Mouse (Mus musculus) kidney, postnatal 36 days (tissue): ENCODE measurements around the gene D330020A13Rik.
A peak's percentile ranks its signal among the peaks of the same experiment; 100 is the strongest.

Source experiments
- DNase-seq, 2 experiments: peaks; one replicate each; pipeline ENCODE4 v3.0.0; 2021 to 2022; ENCODE audit warnings: mixed read lengths in 2 of 2

Gene D330020A13Rik

DNA sequence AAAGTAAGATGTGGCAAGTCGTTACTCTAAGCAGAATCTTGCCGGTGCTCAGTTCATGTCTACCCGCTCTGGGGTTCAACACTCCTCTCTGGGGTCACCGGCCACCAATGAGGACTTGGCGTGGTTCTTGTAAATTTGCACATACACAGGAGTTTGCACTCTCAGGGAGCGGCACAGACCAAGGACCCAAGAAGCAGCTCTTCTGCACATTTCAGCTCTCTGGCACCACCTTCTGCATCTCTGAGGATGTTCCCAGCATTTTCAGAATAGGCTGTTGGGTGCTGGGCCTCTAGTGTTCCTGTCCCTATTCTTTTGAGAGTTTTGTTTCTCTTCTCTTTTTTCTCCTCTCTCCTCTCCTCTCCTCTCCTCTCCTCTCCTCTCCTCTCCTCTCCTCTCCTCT lies 7.0 kb downstream of the D330020A13Rik start:
- peak; percentile 62 to 75 for DNase-seq

DNA sequence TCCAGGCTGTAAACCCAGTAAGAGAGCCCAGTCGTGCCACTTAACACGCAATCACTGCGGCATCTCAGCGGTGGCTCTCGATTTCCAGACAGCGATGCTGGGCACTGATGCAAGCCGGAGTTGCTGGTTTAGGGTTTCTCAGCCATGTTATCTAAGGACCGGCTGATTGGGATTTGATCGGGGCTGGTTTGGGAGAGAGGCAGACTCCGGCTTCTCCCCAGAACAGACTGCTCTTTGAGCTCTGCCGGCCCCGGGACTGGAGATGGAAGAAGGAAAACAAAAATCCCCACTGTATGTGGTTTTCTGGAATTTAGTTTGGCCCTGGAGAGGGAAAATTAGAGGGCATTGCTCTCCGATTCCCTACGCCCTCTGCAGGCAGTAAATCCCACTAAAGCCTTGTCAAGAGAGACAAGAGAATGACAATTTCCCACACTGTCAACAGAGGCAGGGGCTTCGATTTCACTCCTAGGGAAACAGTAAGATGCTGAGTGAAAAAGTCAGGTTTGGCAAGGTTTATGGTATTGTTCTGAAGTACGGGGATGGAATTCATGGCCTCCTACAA lies 8.7 kb downstream of the D330020A13Rik start:
- peak; percentile 8 to 52 for DNase-seq

DNA sequence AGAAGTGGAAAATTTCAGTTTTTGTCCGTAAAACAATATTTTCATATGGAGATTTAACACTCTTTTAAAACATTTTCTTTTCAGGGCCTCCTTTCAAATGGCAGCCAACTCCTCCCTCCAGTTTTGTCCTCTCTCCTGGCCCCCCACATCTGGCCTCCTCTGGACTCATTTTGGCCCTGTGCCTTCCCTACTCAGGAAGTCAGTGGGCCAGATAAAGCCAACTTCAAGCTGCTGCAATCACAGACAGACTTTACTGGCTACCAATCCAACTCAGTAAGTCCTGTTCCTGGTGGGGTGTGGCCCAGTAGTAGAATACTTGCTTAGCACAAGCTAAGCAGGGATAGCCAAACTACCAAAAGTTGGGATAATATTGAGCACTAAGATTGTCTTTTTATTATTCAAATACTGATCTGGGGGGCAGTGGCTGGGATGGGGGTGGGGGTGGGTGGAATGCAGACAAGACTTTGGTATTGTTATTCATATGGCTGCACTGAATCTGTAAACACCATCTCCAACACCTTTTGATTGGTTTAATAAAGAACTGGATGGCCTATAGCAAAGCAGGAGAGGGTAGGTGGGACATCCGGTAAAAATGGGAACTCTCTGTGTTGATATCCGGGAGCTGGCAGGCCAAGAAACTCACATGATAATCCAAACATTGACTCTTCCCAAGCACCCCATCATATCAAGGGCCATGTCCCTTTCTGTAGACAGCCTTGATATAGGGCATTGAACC lies 12.9 kb downstream of the D330020A13Rik start:
- DNase-seq = no peak

DNA sequence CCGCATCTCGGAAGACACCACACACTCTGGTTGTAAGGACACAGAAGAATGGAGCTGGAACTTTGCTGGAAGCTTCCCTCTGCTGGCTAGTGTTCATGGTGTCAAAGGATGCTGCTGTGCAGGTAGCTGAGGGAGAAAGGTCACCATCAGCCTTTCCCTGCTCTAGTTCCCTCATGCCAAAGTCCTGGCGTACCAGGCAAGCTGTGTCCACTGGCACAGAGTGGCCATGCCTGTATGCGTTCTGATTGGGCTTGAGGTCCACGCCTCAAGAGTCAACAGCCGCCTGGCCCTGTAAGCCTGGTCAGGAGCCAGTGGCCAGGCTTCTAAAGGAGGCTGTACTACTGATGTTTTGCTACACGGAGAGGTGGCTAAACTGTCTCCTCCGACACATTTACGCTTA lies 15.2 kb downstream of the D330020A13Rik start:
- DNase-seq = peak; percentile 74 to 78

DNA sequence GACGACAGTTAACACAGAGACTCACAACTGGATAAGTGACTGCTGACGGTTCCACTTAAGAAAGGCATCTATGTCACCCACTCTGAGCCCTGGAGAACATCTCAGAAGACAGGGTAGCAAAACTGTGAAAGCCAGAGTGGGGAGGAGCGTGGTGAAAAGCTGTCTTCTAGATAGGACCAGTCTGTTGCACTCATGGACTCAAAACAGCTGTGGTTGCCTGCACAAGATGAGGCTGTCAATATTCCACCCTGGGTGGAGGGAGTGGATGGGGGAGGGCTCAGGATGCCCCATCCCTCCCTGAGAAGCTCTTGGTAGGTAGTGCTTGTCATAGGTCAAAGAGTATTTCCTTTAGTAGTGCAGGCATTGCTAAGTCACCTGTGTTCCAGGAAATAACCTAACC lies 15.6 kb downstream of the D330020A13Rik start:
- DNase-seq = peak; percentile 6 to 24

DNA sequence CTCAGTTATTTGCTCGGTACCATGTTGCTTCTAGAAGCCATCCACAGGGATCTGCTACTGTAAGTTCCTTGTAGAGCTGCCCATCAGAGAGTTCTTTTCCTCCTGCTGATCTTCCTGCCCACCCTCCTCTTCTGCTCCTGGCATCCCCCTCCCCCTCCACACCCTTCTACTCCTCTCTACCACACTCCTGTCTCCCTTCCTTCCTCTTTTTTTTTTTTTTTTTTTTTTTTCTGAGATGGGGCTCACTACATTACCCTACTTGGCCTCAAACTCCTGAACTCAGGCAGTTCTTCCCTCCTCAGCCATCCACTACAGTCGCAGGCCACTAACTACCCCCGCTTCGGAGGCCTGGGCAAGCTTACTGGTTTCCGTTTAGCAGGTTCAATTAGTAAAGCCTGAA lies 18.3 kb downstream of the D330020A13Rik start:
- no peak for DNase-seq

DNA sequence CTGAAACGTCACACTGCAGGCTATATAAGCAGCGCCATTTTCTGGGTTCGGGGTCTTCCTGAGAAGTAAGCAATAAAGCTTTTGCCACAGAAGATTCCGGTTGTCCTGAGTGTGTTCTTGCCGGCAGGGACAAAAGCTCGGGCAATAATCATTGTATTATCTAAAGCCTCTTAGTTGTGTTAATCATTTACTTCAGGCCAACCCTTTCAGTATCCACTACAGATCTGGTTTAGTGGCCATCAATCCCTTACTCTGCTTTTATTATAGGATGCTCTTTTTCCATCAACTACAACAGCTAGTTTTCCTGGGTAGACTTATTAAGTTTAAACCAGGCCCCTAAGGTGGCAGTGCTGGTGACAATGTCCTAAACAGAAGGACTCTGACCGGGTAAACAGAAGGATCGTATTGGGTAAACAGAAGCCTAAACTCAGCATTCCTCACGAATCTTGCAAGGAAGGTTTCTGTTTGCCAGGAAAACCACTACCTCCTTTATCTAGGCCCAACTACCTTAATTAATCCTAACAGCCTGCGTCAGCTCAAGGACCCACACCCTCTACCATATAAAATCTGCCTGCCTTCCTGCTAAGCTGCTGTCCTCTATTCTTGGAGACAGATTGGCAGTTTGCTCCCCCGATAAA lies 24.3 kb downstream of the D330020A13Rik start:
- DNase-seq = no peak

DNA sequence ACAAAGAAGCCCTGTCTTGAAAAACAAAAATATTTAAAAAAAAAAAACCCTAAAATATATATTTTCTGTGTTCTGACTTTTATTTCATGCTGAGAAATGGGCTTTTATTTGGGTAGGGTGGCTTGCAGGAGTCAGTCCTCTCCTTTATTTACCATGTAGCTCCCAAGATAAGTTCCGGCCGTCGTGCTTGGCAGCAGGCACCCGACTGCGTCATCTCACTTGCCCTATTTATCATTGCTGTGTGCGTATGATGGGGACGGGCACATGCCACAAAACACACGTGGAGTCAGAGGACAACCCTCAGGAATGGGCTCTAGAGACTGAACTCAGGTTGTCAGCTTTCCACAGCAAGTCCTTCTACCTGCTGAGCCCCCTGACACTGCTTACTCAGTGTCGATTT lies 25.0 kb downstream of the D330020A13Rik start:
- no peak for DNase-seq

DNA sequence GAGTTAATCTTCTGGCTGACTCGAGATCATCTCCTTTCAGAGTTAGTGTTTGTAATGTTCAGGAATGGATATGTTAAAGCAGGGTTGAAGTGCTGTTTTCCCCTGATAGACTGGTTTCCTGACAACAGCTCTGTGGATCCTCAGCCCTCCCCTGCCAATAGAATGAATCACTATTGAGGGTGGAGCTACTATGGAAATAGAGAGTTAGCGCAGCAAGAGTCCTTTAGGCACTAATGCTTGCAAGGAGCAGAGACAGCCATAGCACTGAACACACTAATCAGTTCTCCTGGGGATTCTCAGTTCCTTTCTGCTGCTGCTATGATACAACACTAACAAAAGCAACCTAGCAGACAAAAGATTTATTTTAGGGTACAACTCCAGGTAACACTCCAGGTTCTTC lies 26.2 kb downstream of the D330020A13Rik start:
- DNase-seq = no peak

DNA sequence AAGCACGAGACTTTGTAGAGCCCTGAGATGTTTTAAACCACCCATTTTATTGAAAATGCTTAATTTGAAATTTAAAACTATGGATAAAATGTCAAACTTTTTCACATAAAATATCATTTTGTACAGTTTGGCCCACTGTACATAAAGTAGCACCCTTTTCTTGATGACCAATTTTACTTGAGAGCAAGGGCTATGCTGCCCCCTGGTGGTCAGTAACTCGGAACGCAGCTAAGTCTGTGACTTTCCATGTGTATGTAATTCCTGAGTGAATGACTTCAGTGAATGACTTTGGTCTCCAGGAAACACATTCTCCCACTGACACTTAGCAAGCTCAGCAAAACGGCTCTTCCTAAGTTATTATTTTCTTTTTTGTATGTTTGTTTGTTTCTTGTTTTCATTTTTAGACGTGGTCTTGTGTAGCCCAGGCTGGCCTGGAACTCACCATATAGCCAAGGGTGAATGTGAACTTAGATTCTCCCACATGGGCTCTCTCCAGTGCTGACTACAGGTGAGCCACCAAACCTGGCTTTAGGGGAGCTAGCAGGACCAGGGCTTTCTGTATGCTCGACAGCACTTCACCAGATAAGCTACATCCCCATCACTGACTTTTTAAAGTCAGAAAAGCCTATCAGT lies 30.2 kb downstream of the D330020A13Rik start:
- peak; percentile 75 to 88 for DNase-seq

DNA sequence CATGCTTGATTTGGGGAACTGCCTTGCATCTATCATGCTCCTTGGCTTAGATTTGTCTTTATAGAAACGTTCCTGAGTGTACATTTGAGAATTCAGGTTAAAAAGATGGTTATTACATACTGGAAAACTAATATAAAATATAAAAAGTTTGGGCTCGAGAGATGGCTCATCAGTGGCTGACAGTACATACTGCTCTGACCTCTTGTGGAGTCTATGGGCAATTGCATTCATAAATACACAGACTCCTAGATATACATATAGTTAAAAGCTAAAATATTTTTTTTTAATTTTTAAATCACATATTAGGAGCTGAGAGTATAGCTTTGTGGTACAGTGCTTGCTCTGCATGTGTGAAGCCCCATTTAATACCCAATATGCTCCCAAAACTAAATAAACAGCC lies 38.2 kb downstream of the D330020A13Rik start:
- DNase-seq = no peak

DNA sequence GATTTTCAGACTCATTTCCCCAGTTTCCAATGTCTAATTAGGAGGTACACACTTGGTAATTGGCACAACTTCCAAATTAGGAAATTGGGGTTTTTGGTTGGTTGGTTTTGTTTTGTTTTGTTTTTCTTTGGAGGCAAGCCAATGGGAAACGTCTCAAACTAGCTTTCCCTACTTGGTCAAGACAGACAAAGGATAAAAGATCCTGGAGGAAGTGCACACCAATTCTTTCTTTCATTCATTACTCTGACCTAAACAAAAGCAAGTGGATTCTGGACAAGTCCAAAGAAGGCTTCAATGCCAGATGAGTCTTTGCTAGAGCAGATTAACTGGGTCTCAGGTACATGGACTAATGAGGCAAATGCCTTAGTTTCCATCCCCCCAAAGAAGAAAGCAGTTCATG lies 49.8 kb downstream of the D330020A13Rik start:
- no peak for DNase-seq
